Comparison of ENCODE assay signal across 10 mouse cellular contexts in genomic region chr10:3633871-3634496, GRCm38 (mm10).
DNase-seq lines count a peak whose midpoint lies in the region; ATAC-seq and TF ChIP-seq lines count a peak whose summit lies in the region.
"Had no signal": no experiment of that assay in that cellular context is flagged by ENCODE, and none has a peak within 500 bp of the region (broad histone marks: within the 10 kb centered on the region; RNA-seq: fewer than 3 reads in every experiment).

No protein-coding gene starts in this region.

- no peaks in the 10 kb centered on the region for H3K27me3 ChIP-seq in hindbrain, embryonic 15.5 days
- no peaks in the 10 kb centered on the region for H3K27me3 ChIP-seq in hindbrain, embryonic 12.5 days
- H3K27me3 ChIP-seq in limb, embryonic 12.5 days, result no peaks in the 10 kb centered on the region
- no peaks in the 10 kb centered on the region for H3K27me3 ChIP-seq in stomach, postnatal 0 days (ENCODE audit: control insufficient read depth, insufficient read depth, low read length)
- H3K27me3 ChIP-seq: CH12.LX; neural tube, embryonic 13.5 days had no signal

- H3K27ac ChIP-seq in hindbrain, embryonic 15.5 days (replicated peaks), result no peak overlapping the region; the same call in 1 of the 2 replicates
- no peak overlapping the region for H3K27ac ChIP-seq in hindbrain, embryonic 12.5 days
- H3K27ac ChIP-seq in limb, embryonic 12.5 days, result peak overlapping the region; percentile 56; the same call in 1 of the 2 replicates
- peak overlapping the region; percentile 78 for H3K27ac ChIP-seq in stomach, postnatal 0 days (replicated peaks)

- no peaks in the 10 kb centered on the region for H3K9me3 ChIP-seq in hindbrain, embryonic 15.5 days
- H3K9me3 ChIP-seq in hindbrain, embryonic 12.5 days (replicated peaks), result no peaks in the 10 kb centered on the region
- no peaks in the 10 kb centered on the region for H3K9me3 ChIP-seq in limb, embryonic 12.5 days
- H3K9me3 ChIP-seq in stomach, postnatal 0 days (ENCODE audit: control insufficient read depth, low read length), result no peaks in the 10 kb centered on the region
- H3K9me3 ChIP-seq: neural tube, embryonic 13.5 days had no signal

- no peak overlapping the region for H3K4me3 ChIP-seq in hindbrain, embryonic 15.5 days
- H3K4me3 ChIP-seq in hindbrain, embryonic 12.5 days, result no peak overlapping the region
- H3K4me3 ChIP-seq in limb, embryonic 12.5 days (replicated peaks), result no peak overlapping the region
- H3K4me3 ChIP-seq in stomach, postnatal 0 days (ENCODE audit: low read depth, low read length), result no peak overlapping the region
- H3K4me3 ChIP-seq: neural tube, embryonic 13.5 days had no signal

- TF ChIP-seq CTCF in stomach, postnatal 0 days (IDR thresholded peaks at IDR 0.05; ENCODE audit: low read depth), result no peak

- TF ChIP-seq EP300 in stomach, postnatal 0 days (optimal IDR thresholded peaks at IDR 0.05), result no peak

- intact Hi-C loops in heart, postnatal 10 days (cut with DNase I), result loop anchor here (5.0 kb wide), 4 partner anchors 37 to 128 kb away; partner anchors contain the start of gene Plekhg1

- no peak overlapping the region for H3K4me2 ChIP-seq in hindbrain, embryonic 15.5 days
- H3K4me2 ChIP-seq in hindbrain, embryonic 12.5 days (replicated peaks), result no peak overlapping the region
- no peak overlapping the region for H3K4me2 ChIP-seq in limb, embryonic 12.5 days
- no peak overlapping the region for H3K4me2 ChIP-seq in stomach, postnatal 0 days (replicated peaks; ENCODE audit: low read depth)
- H3K4me2 ChIP-seq: neural tube, embryonic 13.5 days had no signal

- 62% methylated on average over 5 of the region's 5 CpGs for WGBS in hindbrain, embryonic 15.5 days
- 66% methylated on average over 5 of the region's 5 CpGs for WGBS in hindbrain, embryonic 12.5 days
- WGBS in limb, embryonic 12.5 days, result 50% methylated on average over 5 of the region's 5 CpGs
- 34% methylated on average over 5 of the region's 5 CpGs for WGBS in stomach, postnatal 0 days

- ATAC-seq in hindbrain, embryonic 15.5 days (ENCODE audit: low FRiP score, low read depth), result peak; percentile 23; the same call in 1 of the 2 replicates
- no peak; the same call in 1 of the 2 replicates for ATAC-seq in hindbrain, embryonic 12.5 days (ENCODE audit: low FRiP score)
- ATAC-seq in limb, embryonic 12.5 days (ENCODE audit: insufficient number of reproducible peaks, insufficient read depth, low FRiP score, low TSS enrichment, low read depth), result peak; percentile 63; the same call in 1 of the 2 replicates
- peak; percentile 71; the same call in 1 of the 2 replicates for ATAC-seq in stomach, postnatal 0 days (ENCODE audit: low FRiP score, low TSS enrichment)
- ATAC-seq in cerebellum, adult (ENCODE audit: insufficient number of reproducible peaks, low FRiP score, low TSS enrichment), result no peak

- DNase-seq in embryo, embryonic 11 days, result peak; percentile 45
- DNase-seq in heart, postnatal 10 days, result peak; percentile 78 to 81
- no peak for DNase-seq in stomach, postnatal 0 days (ENCODE audit: low spot score)
- DNase-seq in cerebellum, adult 18-20 months, result no peak

- H3K9ac ChIP-seq in hindbrain, embryonic 15.5 days, result no peak overlapping the region
- H3K9ac ChIP-seq in hindbrain, embryonic 12.5 days, result no peak overlapping the region
- no peak overlapping the region for H3K9ac ChIP-seq in limb, embryonic 12.5 days (replicated peaks)
- no peak overlapping the region for H3K9ac ChIP-seq in stomach, postnatal 0 days (ENCODE audit: low read length)
- H3K9ac ChIP-seq: neural tube, embryonic 13.5 days had no signal

- H3K36me3 ChIP-seq in hindbrain, embryonic 15.5 days, result no peaks in the 10 kb centered on the region
- H3K36me3 ChIP-seq in hindbrain, embryonic 12.5 days, result no peaks in the 10 kb centered on the region
- H3K36me3 ChIP-seq in limb, embryonic 12.5 days, result no peaks in the 10 kb centered on the region
- H3K36me3 ChIP-seq in stomach, postnatal 0 days (ENCODE audit: control insufficient read depth, insufficient read depth, low read length), result no peaks in the 10 kb centered on the region
- H3K36me3 ChIP-seq: neural tube, embryonic 13.5 days had no signal

- no peaks in the 10 kb centered on the region for H3K4me1 ChIP-seq in hindbrain, embryonic 15.5 days (replicated peaks)
- no peaks in the 10 kb centered on the region for H3K4me1 ChIP-seq in hindbrain, embryonic 12.5 days
- peaks cover 8% of the 10 kb centered on the region; the same call in 1 of the 2 replicates for H3K4me1 ChIP-seq in limb, embryonic 12.5 days (replicated peaks)
- H3K4me1 ChIP-seq in stomach, postnatal 0 days (replicated peaks; ENCODE audit: control insufficient read depth, insufficient read depth), result no peaks in the 10 kb centered on the region
- H3K4me1 ChIP-seq: neural tube, embryonic 13.5 days had no signal

Comparison
In these comparisons a context has a peak if more than half of its experiments do, and no peak if none do; other contexts are left out.
1. ATAC-seq: peak in hindbrain, embryonic 15.5 days (single experiment), limb, embryonic 12.5 days (single experiment) and stomach, postnatal 0 days (single experiment); none in hindbrain, embryonic 12.5 days (single experiment) and cerebellum, adult (single experiment).
2. H3K27ac ChIP-seq: peak in limb, embryonic 12.5 days (single experiment) and stomach, postnatal 0 days (single experiment); none in hindbrain, embryonic 15.5 days (single experiment) and hindbrain, embryonic 12.5 days (single experiment).
3. DNase-seq: peak in embryo, embryonic 11 days (single experiment) and heart, postnatal 10 days (2 of 2); none in stomach, postnatal 0 days (single experiment) and cerebellum, adult 18-20 months (0 of 2).